Mouse (Mus musculus): ENCODE measurements around the gene Filip1. TPM values are rescaled to one million over a fixed set of nuclear protein-coding genes. Genes with fewer than 3 reads are reported as not detected.

Filip1 gene
- polyA plus RNA-seq, 1 experiment from 2014 or later, result 26.5 TPM

DNA sequence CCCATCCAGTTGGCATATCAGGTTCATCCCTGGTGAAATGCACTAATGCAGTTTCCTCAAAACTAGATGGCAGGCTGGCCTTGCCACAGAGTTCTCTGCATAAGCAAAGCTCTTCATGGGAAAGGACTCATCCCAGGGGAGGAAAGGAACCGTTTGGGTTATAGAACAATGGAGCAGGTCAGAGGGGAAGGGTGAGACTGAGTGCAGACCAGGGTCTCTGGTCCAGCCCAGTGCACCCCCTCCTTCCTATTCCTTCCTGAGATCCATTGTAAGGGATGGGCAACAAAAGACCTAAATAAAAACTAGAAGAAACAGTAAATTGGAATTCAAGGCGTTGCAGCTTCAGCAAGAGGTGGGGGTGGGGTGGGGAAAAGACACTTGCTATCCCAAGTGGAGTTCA lies 140.1 kb downstream of the Filip1 start:
- Histone ChIP-seq H3K4me3 (no peak overlapping the region), H3K4me1 (replicated peaks) (peaks cover 33% of the 10 kb centered on the region), H3K27ac (ENCODE audit: poor library complexity, severe bottlenecking) (no peak overlapping the region), H3K4me2 (no peak overlapping the region), H3K9me3 (replicated peaks) (no peaks in the 10 kb centered on the region), H3K9ac (no peak overlapping the region), H3K36me3 (no peaks in the 10 kb centered on the region), H3K27me3 (replicated peaks) (no peaks in the 10 kb centered on the region)
- WGBS, result 37% methylated on average over 2 of the region's 2 CpGs
- ATAC-seq (ENCODE audit: insufficient number of reproducible peaks, low FRiP score), result no peak

DNA sequence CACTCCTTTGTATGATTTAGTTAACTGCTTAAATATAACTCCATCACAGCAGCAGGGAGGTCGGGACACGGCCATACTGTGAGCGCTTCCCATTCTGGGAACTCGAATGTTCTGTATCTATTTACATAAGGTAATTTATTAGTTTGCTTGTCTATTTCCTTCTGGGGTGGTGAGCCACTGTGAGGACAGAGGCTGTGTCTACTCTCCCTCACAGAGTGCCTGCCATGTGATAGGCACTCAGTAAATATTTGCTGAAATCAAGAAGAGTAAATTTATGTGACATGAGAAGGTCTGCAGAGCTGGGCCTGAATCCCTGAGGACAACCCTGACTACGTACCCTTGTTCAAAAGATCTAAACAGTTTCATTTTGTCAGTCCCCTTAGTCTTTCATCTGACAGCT lies 143.1 kb downstream of the Filip1 start:
- no peaks in the 10 kb centered on the region for H3K9me3 ChIP-seq (replicated peaks)
- H3K4me1 ChIP-seq (replicated peaks), result peaks cover 20% of the 10 kb centered on the region; the same call in 1 of the 2 replicates
- no peak overlapping the region for H3K4me3 ChIP-seq
- H3K27ac ChIP-seq (ENCODE audit: poor library complexity, severe bottlenecking), result no peak overlapping the region
- H3K9ac ChIP-seq, result no peak overlapping the region
- 79% methylated on average over 5 of the region's 5 CpGs for WGBS
- no peaks in the 10 kb centered on the region for H3K36me3 ChIP-seq
- H3K4me2 ChIP-seq, result no peak overlapping the region
- ATAC-seq (ENCODE audit: insufficient number of reproducible peaks, low FRiP score), result no peak
- H3K27me3 ChIP-seq (replicated peaks), result no peaks in the 10 kb centered on the region

DNA sequence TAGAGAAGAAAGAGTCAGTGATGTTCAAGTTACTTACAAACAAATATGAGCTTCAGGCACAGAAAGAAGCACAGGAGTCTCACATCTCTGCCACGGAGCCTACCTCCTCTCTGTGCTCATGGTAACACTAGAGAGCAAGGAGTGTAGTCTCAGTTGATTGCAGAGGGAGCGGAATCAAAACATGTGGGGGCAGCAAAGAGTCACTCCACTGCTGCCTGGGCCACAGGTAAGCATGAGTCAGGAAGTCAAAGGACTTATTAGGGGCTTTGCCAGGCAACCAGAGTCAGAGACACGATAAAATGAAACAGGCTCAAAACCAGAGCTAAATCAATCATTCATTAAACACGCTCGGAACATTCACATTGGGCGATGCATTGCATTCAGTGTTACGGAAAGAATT lies 146.7 kb downstream of the Filip1 start:
- no peaks in the 10 kb centered on the region for H3K9me3 ChIP-seq (replicated peaks)
- ATAC-seq (ENCODE audit: insufficient number of reproducible peaks, low FRiP score), result no peak
- H3K4me1 ChIP-seq (replicated peaks), result peaks cover 11% of the 10 kb centered on the region; the same call in 1 of the 2 replicates
- H3K36me3 ChIP-seq, result no peaks in the 10 kb centered on the region
- H3K27me3 ChIP-seq (replicated peaks), result no peaks in the 10 kb centered on the region
- H3K27ac ChIP-seq (ENCODE audit: poor library complexity, severe bottlenecking), result no peak overlapping the region
- no peak overlapping the region for H3K4me2 ChIP-seq
- no peak overlapping the region for H3K9ac ChIP-seq
- WGBS, result 64% methylated on average over 7 of the region's 7 CpGs
- H3K4me3 ChIP-seq, result no peak overlapping the region

DNA sequence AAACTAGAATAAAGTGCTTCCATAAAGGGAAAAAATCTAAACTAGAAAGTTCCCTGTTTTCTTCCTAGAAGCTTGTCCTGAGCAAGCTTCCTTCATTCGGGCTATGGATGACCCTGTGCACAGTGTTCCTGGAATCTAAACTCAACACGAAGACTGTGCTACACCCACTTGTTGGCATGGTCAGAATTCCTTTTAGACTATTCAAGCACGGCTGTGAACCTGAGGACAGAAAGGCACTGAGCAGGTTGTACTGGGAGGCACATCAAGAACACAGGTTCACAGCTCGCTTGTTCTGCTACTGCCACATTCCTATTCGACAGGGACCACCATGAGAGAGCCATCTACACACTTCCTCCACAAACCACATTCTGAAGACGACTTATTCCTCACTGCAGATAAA lies 150.1 kb downstream of the Filip1 start:
- 0 out of 2 replicates have a peak, but pooled peaks cover 7% of the 10 kb centered on the region for H3K36me3 ChIP-seq
- no peak overlapping the region for H3K4me2 ChIP-seq
- H3K9me3 ChIP-seq (replicated peaks), result no peaks in the 10 kb centered on the region
- no peaks in the 10 kb centered on the region for H3K4me1 ChIP-seq (replicated peaks)
- H3K4me3 ChIP-seq, result no peak overlapping the region
- H3K27ac ChIP-seq (ENCODE audit: poor library complexity, severe bottlenecking), result no peak overlapping the region
- no peak overlapping the region for H3K9ac ChIP-seq
- 67% methylated on average over 6 of the region's 6 CpGs for WGBS
- no peaks in the 10 kb centered on the region for H3K27me3 ChIP-seq (replicated peaks)
- no peak for ATAC-seq (ENCODE audit: insufficient number of reproducible peaks, low FRiP score)

DNA sequence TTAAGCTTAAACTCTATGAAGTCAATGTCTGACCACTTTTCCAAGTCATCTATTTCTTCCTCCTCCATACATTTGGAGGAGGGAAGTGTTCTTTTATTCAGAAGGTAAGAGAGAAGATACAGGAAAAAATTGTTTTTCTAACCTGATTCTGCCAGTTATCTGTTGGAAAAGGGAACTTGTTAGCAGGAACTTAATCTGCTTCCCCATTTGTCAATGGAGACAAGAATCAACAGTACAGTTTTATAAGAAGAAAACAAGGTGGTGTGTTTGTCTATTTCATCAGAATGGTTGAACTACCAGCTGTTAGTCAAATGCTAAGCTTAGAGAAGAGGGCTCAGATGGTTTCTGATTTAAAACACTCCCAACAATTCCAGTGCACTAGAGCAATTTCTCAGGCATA lies 165.6 kb downstream of the Filip1 start:
- peaks cover 22% of the 10 kb centered on the region for H3K36me3 ChIP-seq
- no peaks in the 10 kb centered on the region for H3K27me3 ChIP-seq (replicated peaks)
- no peak for ATAC-seq (ENCODE audit: insufficient number of reproducible peaks, low FRiP score)
- 0 out of 2 replicates have a peak, but pooled peaks cover 10% of the 10 kb centered on the region for H3K4me1 ChIP-seq (replicated peaks)
- H3K4me2 ChIP-seq, result no peak overlapping the region
- H3K9ac ChIP-seq, result no peak overlapping the region
- H3K9me3 ChIP-seq (replicated peaks), result no peaks in the 10 kb centered on the region
- H3K27ac ChIP-seq (ENCODE audit: poor library complexity, severe bottlenecking), result no peak overlapping the region
- H3K4me3 ChIP-seq, result no peak overlapping the region

DNA sequence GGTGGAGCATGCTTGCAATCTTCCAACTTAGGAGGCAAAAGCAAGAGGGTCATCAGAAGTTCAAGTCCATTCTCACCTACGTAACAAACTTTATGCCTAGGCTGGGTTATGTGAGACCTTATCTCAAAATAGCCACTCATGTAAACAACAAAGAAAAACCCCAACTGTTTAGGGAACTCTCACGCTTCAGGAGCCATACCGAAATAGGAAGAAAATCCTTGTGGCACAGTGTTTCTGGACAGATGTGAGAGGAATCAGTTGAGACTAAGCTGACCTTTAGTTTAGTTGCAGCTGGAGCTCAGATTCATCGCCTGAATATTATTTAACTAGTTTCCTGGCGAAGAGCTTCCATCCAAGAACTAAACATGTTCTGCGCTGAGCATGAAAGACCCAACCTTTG lies 170.0 kb downstream of the Filip1 start:
- no peak for ATAC-seq (ENCODE audit: insufficient number of reproducible peaks, low FRiP score)
- H3K4me1 ChIP-seq (replicated peaks), result 0 out of 2 replicates have a peak, but pooled peaks cover 11% of the 10 kb centered on the region
- no peak overlapping the region for H3K4me2 ChIP-seq
- H3K9me3 ChIP-seq (replicated peaks), result no peaks in the 10 kb centered on the region
- no peak overlapping the region for H3K27ac ChIP-seq (ENCODE audit: poor library complexity, severe bottlenecking)
- H3K4me3 ChIP-seq, result no peak overlapping the region
- H3K27me3 ChIP-seq (replicated peaks), result no peaks in the 10 kb centered on the region
- 76% methylated on average over 6 of the region's 6 CpGs for WGBS
- H3K36me3 ChIP-seq, result peaks cover 6% of the 10 kb centered on the region
- H3K9ac ChIP-seq, result no peak overlapping the region

DNA sequence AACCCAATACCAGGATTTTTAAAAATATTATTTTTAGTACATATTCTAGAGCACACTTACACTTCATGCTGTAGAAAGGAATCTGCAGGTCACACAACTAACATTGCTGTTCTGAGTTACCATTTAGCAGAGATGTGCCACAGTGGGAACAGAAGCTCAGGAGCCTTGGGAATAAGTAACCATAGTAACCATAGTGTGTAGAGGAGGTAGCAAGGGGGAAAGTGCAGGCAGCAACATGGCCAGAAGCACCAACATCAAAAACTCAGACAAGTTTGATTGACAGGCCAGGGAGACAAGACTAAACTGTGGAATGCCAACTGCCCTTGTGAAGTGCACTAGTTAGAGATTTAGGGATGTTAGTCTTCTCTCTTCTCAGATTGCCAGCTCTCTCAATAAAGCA lies 170.6 kb downstream of the Filip1 start:
- no peaks in the 10 kb centered on the region for H3K27me3 ChIP-seq (replicated peaks)
- H3K27ac ChIP-seq (ENCODE audit: poor library complexity, severe bottlenecking), result no peak overlapping the region
- H3K36me3 ChIP-seq, result no peaks in the 10 kb centered on the region; the same call in 1 of the 2 replicates
- no peak overlapping the region for H3K4me2 ChIP-seq
- H3K4me3 ChIP-seq, result no peak overlapping the region
- no peaks in the 10 kb centered on the region for H3K9me3 ChIP-seq (replicated peaks)
- no peak overlapping the region for H3K9ac ChIP-seq
- ATAC-seq (ENCODE audit: insufficient number of reproducible peaks, low FRiP score), result no peak
- H3K4me1 ChIP-seq (replicated peaks), result 0 out of 2 replicates have a peak, but pooled peaks cover 11% of the 10 kb centered on the region

DNA sequence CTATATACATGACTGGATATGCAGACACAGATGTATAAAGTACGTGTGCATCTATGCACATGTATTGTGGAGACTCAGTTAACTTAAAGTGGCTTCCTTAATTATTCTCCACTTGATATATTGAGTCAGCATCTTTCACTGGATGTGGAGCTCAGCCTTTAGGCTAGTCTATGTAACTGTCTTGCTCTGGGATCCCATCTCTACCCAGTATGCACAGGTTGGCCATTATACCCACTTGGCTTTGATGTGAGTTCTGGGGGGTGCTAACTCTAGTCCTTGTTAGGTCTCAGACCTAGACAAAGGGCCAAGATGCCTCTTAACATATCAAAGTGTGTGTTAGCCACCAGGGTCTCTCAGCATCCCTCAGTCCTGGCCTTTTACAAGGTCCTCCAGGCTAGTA lies 181.4 kb downstream of the Filip1 start:
- Histone ChIP-seq H3K27me3 (replicated peaks) (no peaks in the 10 kb centered on the region), H3K4me2 (no peak overlapping the region), H3K9ac (no peak overlapping the region), H3K4me1 (replicated peaks) (peaks cover 17% of the 10 kb centered on the region), H3K9me3 (replicated peaks) (no peaks in the 10 kb centered on the region), H3K27ac (ENCODE audit: poor library complexity, severe bottlenecking) (no peak overlapping the region), H3K4me3 (no peak overlapping the region), H3K36me3 (no peaks in the 10 kb centered on the region)
- ATAC-seq (ENCODE audit: insufficient number of reproducible peaks, low FRiP score), result no peak
- 87% methylated on average over 1 of the region's 1 CpGs for WGBS

DNA sequence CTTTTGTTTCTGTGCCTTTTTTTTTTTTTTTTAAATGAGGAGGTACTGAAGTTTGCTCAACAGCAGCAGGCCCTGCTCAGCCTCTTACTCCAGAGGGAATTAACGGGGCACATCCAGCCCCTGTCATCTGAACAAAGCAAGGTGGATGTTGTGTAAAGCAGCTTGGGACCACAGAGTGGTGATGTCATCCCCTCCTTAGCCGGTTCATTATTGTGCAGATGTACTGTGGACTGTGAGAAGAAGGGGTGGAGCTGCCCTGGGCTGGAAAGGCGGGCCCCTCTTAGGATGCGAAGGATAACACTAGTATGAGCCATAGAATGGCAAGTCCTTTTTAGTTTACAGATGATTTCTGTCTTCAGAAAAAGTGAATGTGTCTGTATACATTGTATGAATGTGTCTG lies 181.8 kb downstream of the Filip1 start:
- WGBS, result 36% methylated on average over 4 of the region's 4 CpGs
- Histone ChIP-seq H3K4me2 (no peak overlapping the region), H3K27ac (ENCODE audit: poor library complexity, severe bottlenecking) (0 out of 2 replicates have a peak overlapping the region, but pooled peaks have one; percentile 8), H3K9me3 (replicated peaks) (no peaks in the 10 kb centered on the region), H3K4me3 (no peak overlapping the region), H3K4me1 (replicated peaks) (peaks cover 17% of the 10 kb centered on the region), H3K27me3 (replicated peaks) (no peaks in the 10 kb centered on the region), H3K36me3 (no peaks in the 10 kb centered on the region), H3K9ac (no peak overlapping the region)
- no peak for ATAC-seq (ENCODE audit: insufficient number of reproducible peaks, low FRiP score)

DNA sequence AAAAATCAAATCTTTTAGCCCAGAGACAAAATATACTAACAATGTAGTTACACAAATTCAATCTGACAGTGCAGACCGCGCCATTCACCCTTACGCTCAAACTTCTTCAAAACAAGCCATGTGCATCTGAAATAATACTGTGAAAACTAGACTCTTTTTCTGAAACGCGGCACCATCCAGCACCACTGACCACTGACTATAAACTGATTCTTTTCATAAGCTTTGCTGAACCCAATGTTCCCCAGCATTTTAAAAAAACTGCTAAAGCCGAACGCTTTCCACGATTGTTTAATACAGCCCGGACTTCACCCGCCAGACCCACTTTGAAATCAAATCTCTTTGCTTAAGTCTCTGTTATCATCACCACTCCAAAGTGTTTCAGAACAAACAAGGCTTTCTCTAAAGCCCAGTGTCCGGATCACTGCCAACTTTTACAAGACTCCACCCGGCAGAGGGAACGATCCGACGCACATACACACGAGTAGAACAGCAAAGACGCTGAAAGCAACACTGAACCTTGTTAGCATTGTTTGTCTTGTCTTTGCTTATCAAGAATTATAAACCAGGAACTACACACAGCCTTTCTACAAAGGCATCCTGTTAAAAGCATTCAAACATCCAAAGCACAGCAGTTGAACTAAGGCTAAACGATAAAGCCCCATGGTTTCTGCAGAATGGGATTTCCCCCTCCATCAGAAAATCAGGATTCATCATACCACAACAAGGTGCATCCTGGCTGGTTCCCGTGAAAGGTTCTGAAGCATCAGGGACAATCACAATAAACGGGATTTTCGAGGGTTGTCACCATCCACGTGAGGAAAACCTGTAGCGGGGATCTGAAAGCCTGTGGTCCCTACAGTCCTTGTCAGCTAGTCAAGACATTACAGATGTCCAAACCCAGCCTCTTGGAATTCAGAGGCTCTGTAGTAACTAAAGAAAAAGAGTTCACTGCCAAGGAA lies 182.5 kb downstream of the Filip1 start:
- Histone ChIP-seq H3K36me3 (no peaks in the 10 kb centered on the region), H3K4me2 (peak overlapping the region; percentile 38), H3K9me3 (replicated peaks) (no peaks in the 10 kb centered on the region), H3K4me1 (replicated peaks) (peaks cover 17% of the 10 kb centered on the region), H3K9ac (no peak overlapping the region), H3K4me3 (no peak overlapping the region), H3K27ac (ENCODE audit: poor library complexity, severe bottlenecking) (0 out of 2 replicates have a peak overlapping the region, but pooled peaks have one; percentile 8), H3K27me3 (replicated peaks) (no peaks in the 10 kb centered on the region)
- 58% methylated on average over 23 of the region's 23 CpGs for WGBS
- no peak for ATAC-seq (ENCODE audit: insufficient number of reproducible peaks, low FRiP score)

DNA sequence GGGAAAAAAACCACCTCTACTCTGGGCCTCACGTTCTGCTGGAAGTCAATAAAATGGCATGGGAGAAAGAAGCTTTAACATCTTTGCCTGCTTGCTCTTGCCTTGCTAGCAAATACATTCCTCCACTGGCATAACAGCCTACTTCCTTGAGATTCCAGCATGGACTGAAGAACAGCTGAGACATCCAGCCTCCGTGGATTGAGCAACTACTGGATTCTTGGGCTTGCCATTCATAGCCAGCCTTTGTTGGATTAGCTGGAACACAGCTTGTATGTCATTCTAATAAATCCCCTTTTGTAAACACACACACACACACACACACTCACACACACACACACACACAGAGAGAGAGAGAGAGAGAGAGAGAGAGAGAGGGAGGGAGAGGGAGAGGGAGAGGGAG lies 185.6 kb downstream of the Filip1 start:
- WGBS, result 64% methylated on average over 2 of the region's 2 CpGs
- no peak for ATAC-seq (ENCODE audit: insufficient number of reproducible peaks, low FRiP score)
- H3K27me3 ChIP-seq (replicated peaks), result no peaks in the 10 kb centered on the region

More for the DNA sequence above, 185.6 kb downstream of the Filip1 start:
- H3K4me3 ChIP-seq, result no peak overlapping the region
- H3K9me3 ChIP-seq (replicated peaks), result no peaks in the 10 kb centered on the region
- H3K4me1 ChIP-seq (replicated peaks), result peaks cover 17% of the 10 kb centered on the region
- H3K36me3 ChIP-seq, result no peaks in the 10 kb centered on the region
- no peak overlapping the region for H3K4me2 ChIP-seq
- no peak overlapping the region for H3K9ac ChIP-seq
- H3K27ac ChIP-seq (ENCODE audit: poor library complexity, severe bottlenecking), result no peak overlapping the region

Measured in heart, embryonic 12.5 days (tissue).